Mouse (Mus musculus): ENCODE data around the gene Syncrip. TPM values are rescaled to one million over a fixed set of nuclear protein-coding genes. Genes with fewer than 3 reads are reported as not detected.

Gene Syncrip
- polyA plus RNA-seq, 1 experiment from 2014 or later, result 103 TPM

- Histone ChIP-seq H3K27me3 (no peaks in the 10 kb centered on the region), H3K4me1 (no peaks in the 10 kb centered on the region), H3K4me2 (no peak overlapping the region), H3K4me3 (replicated peaks) (no peak overlapping the region), H3K9me3 (replicated peaks) (no peaks in the 10 kb centered on the region), H3K36me3 (peaks cover 26% of the 10 kb centered on the region), H3K9ac (no peak overlapping the region), H3K27ac (no peak overlapping the region)
- ATAC-seq (replicated peaks; ENCODE audit: low FRiP score), result no peak
- WGBS, result 61% methylated on average over 1 of the region's 1 CpGs
These were observed 65.6 kb downstream of the Syncrip start for GRCm38 (mm10) chr9:88416752-88417151.

GRCm38 (mm10) chr9:88409978-88410377 lies 72.4 kb downstream of the Syncrip start:
- no peak overlapping the region for H3K4me2 ChIP-seq
- no peak overlapping the region for H3K9ac ChIP-seq
- peaks cover 32% of the 10 kb centered on the region for H3K36me3 ChIP-seq
- H3K4me3 ChIP-seq (replicated peaks), result no peak overlapping the region
- WGBS, result 65% methylated on average over 2 of the region's 2 CpGs
- H3K9me3 ChIP-seq (replicated peaks), result no peaks in the 10 kb centered on the region
- no peaks in the 10 kb centered on the region for H3K4me1 ChIP-seq
- no peaks in the 10 kb centered on the region for H3K27me3 ChIP-seq
- ATAC-seq (replicated peaks; ENCODE audit: low FRiP score), result no peak
- H3K27ac ChIP-seq, result no peak overlapping the region

GRCm38 (mm10) chr9:88404515-88404914 lies 77.9 kb downstream of the Syncrip start:
- H3K27me3 ChIP-seq, result no peaks in the 10 kb centered on the region
- 90% methylated on average over 6 of the region's 6 CpGs for WGBS
- H3K9ac ChIP-seq, result no peak overlapping the region
- H3K27ac ChIP-seq, result no peak overlapping the region
- no peaks in the 10 kb centered on the region for H3K4me1 ChIP-seq
- no peak overlapping the region for H3K4me2 ChIP-seq
- H3K4me3 ChIP-seq (replicated peaks), result no peak overlapping the region
- H3K36me3 ChIP-seq, result peaks cover 39% of the 10 kb centered on the region
- ATAC-seq (replicated peaks; ENCODE audit: low FRiP score), result no peak
- H3K9me3 ChIP-seq (replicated peaks), result no peaks in the 10 kb centered on the region

GRCm38 (mm10) chr9:88404088-88404487 lies 78.3 kb downstream of the Syncrip start:
- no peak for ATAC-seq (replicated peaks; ENCODE audit: low FRiP score)
- Histone ChIP-seq H3K36me3 (peaks cover 35% of the 10 kb centered on the region), H3K9ac (no peak overlapping the region), H3K9me3 (replicated peaks) (no peaks in the 10 kb centered on the region), H3K4me3 (replicated peaks) (no peak overlapping the region), H3K4me2 (no peak overlapping the region), H3K27me3 (no peaks in the 10 kb centered on the region), H3K27ac (no peak overlapping the region), H3K4me1 (no peaks in the 10 kb centered on the region)
- WGBS, result 49% methylated on average over 10 of the region's 10 CpGs

- WGBS, result 80% methylated on average over 1 of the region's 1 CpGs
- Histone ChIP-seq H3K9me3 (replicated peaks) (no peaks in the 10 kb centered on the region), H3K4me1 (no peaks in the 10 kb centered on the region), H3K4me2 (no peak overlapping the region), H3K4me3 (replicated peaks) (no peak overlapping the region), H3K27ac (no peak overlapping the region), H3K36me3 (peaks cover 52% of the 10 kb centered on the region), H3K27me3 (no peaks in the 10 kb centered on the region), H3K9ac (no peak overlapping the region)
- no peak for ATAC-seq (replicated peaks; ENCODE audit: low FRiP score)
These were observed 83.9 kb downstream of the Syncrip start for GRCm38 (mm10) chr9:88398461-88398860.

Other genes with a start within 250 kb of the Syncrip start
- 2.2 and 3.6 TPM in 2 replicates for gene Nt5e, start 155.4 kb downstream of the Syncrip start, polyA plus RNA-seq (2015; fragmentation: Nextera tagmentation; extraction: Ambion mirVana)
- 26.8 and 30.0 TPM in 2 replicates for gene Snx14, start 43.6 kb downstream of the Syncrip start, polyA plus RNA-seq (2015; fragmentation: Nextera tagmentation; extraction: Ambion mirVana)
- gene Gm20537, start 26.0 kb downstream of the Syncrip start, polyA plus RNA-seq (2015; fragmentation: Nextera tagmentation; extraction: Ambion mirVana), result 0.23 and 0.45 TPM in 2 replicates
- gene Zfp949, start 65.4 kb upstream of the Syncrip start, polyA plus RNA-seq (2015; fragmentation: Nextera tagmentation; extraction: Ambion mirVana), result 10.7 and 10.8 TPM in 2 replicates
- gene Trim43a, start 98.3 kb upstream of the Syncrip start, polyA plus RNA-seq (2015; fragmentation: Nextera tagmentation; extraction: Ambion mirVana), result 0.08 and 0.18 TPM in 2 replicates
- 45.7 and 47.1 TPM in 2 replicates for gene Mthfsl, start 237.7 kb upstream of the Syncrip start, polyA plus RNA-seq (2015; fragmentation: Nextera tagmentation; extraction: Ambion mirVana)
- 0.62 and 0.81 TPM in 2 replicates for gene Bcl2a1d, start 249.3 kb upstream of the Syncrip start, polyA plus RNA-seq (2015; fragmentation: Nextera tagmentation; extraction: Ambion mirVana)

Data from kidney, embryonic 15.5 days (tissue).